In genomic region chr7:67882606-67883005, GRCm38 (mm10) we compare ENCODE assay signal across 19 mouse cellular contexts.
A peak's percentile ranks its signal among the peaks of the same experiment; 100 is the strongest.
DNase-seq lines count a peak whose midpoint lies in the region; ATAC-seq lines count a peak whose summit lies in the region.
"Had no signal": no experiment of that assay in that cellular context is flagged by ENCODE, and none has a peak within 500 bp of the region (broad histone marks: within the 10 kb centered on the region; RNA-seq: fewer than 3 reads in every experiment).

No protein-coding gene starts in this region.

- no peaks in the 10 kb centered on the region for H3K9me3 ChIP-seq in neural tube, embryonic 15.5 days (replicated peaks)
- H3K9me3 ChIP-seq: liver, embryonic 12.5 days had no signal

- peak; percentile 2 for DNase-seq in left cerebral cortex, adult 11 months (ENCODE audit: low spot score)
- no peak for DNase-seq in left cerebral cortex, adult 8-10 months (ENCODE audit: low spot score in 2 of 2)
- DNase-seq in layer of hippocampus, postnatal 10 days (ENCODE audit: low spot score in 2 of 2): peak; percentile 16 to 27
- DNase-seq in right cerebral cortex, adult 18-20 months: peak; percentile 10
- DNase-seq in thymus, postnatal 14 days: no peak
- DNase-seq in cerebellum, adult 8-10 months: no peak
- DNase-seq: cerebellum, adult 18-20 months; gastrocnemius, postnatal 36 days; kidney, adult 2 months; kidney, postnatal 4 days; lung, embryonic 14.5 days; thymus, postnatal 36 days had no signal

- no peaks in the 10 kb centered on the region for H3K27me3 ChIP-seq in neural tube, embryonic 15.5 days (replicated peaks)
- H3K27me3 ChIP-seq: liver, embryonic 12.5 days had no signal

- WGBS in neural tube, embryonic 15.5 days: 77% methylated on average over 8 of the region's 8 CpGs

- H3K36me3 ChIP-seq in neural tube, embryonic 15.5 days: no peaks in the 10 kb centered on the region
- H3K36me3 ChIP-seq: liver, embryonic 12.5 days had no signal

- no peak overlapping the region for H3K9ac ChIP-seq in neural tube, embryonic 15.5 days (replicated peaks)
- H3K9ac ChIP-seq: liver, embryonic 12.5 days; lung, embryonic 14.5 days had no signal

- no peak overlapping the region for H3K4me3 ChIP-seq in neural tube, embryonic 15.5 days (replicated peaks)
- H3K4me3 ChIP-seq: erythroblast, embryonic 14.5 days; liver, embryonic 12.5 days had no signal

- no peak overlapping the region for H3K4me2 ChIP-seq in neural tube, embryonic 15.5 days
- H3K4me2 ChIP-seq: heart, embryonic 11.5 days; liver, embryonic 12.5 days; lung, embryonic 14.5 days; midbrain, embryonic 11.5 days had no signal

- ATAC-seq in neural tube, embryonic 15.5 days (ENCODE audit: low FRiP score): no peak
- ATAC-seq: liver, embryonic 12.5 days had no signal

- H3K27ac ChIP-seq in neural tube, embryonic 15.5 days (replicated peaks): no peak overlapping the region
- H3K27ac ChIP-seq: liver, embryonic 12.5 days; macrophage; stomach, postnatal 0 days had no signal

- no peaks in the 10 kb centered on the region for H3K4me1 ChIP-seq in neural tube, embryonic 15.5 days
- H3K4me1 ChIP-seq: liver, embryonic 12.5 days had no signal

Comparison
In these comparisons a context has a peak if more than half of its experiments do, and no peak if none do; other contexts are left out.
1. DNase-seq: peak in left cerebral cortex, adult 11 months (single experiment), layer of hippocampus, postnatal 10 days (2 of 2) and right cerebral cortex, adult 18-20 months (single experiment); none in left cerebral cortex, adult 8-10 months (0 of 2), thymus, postnatal 14 days (single experiment) and cerebellum, adult 8-10 months (single experiment).